Mouse (Mus musculus) hindbrain, embryonic 12.5 days (tissue): Measurements from ENCODE around the gene Il5ra. TPM values are rescaled to one million over a fixed set of nuclear protein-coding genes. Genes with fewer than 3 reads are reported as not detected.

Experiments
- ATAC-seq: fragments of 200-750 bp; cut with Nextera tagmentation; 2 replicates; pipeline ENCODE4 v1.8.0; 2017; ENCODE audit warnings: moderate TSS enrichment; ENCODE audit not compliant: low FRiP score
- H3K27ac ChIP-seq: fragments of 300-500 bp; sonication (generic); 2 replicates; pipeline ENCODE4 v1.5.1; 2016; ENCODE audit warnings: mild to moderate bottlenecking
- H3K27me3 ChIP-seq: fragments of 300-500 bp; sonication (generic); 2 replicates; pipeline ENCODE4 v1.6.1; 2016; ENCODE audit warnings: mild to moderate bottlenecking
- H3K36me3 ChIP-seq: fragments of 300-500 bp; sonication (generic); 2 replicates; pipeline ENCODE4 v1.6.1; 2016; ENCODE audit warnings: mild to moderate bottlenecking
- H3K4me1 ChIP-seq: fragments of 300-500 bp; sonication (generic); 2 replicates; pipeline ENCODE4 v1.6.1; 2016
- H3K4me2 ChIP-seq: fragments of 300-500 bp; sonication (generic); replicated peaks from 2 replicates; pipeline ENCODE4 v1.6.1; 2016; ENCODE audit warnings: mild to moderate bottlenecking
- H3K4me3 ChIP-seq: fragments of 300-500 bp; sonication (generic); 2 replicates; pipeline ENCODE4 v1.5.1; 2016; ENCODE audit warnings: mild to moderate bottlenecking
- H3K9ac ChIP-seq: fragments of 300-500 bp; sonication (generic); 2 replicates; pipeline ENCODE4 v1.6.1; 2016; ENCODE audit warnings: mild to moderate bottlenecking, moderate library complexity
- H3K9me3 ChIP-seq: fragments of 300-500 bp; sonication (generic); replicated peaks from 2 replicates; pipeline ENCODE4 v1.6.1; 2016; ENCODE audit warnings: mild to moderate bottlenecking
- WGBS: fragments of 180-500 bp; shearing (Covaris S2); methylation state at CpG from one replicate; pipeline ENCODE4 v1.1.7; 2016; 5-methylcytosine and 5-hydroxymethylcytosine counted together
- polyA plus RNA-seq: library from polyadenylated mRNA; unstranded; fragments of >200 nt; fragmentation: Nextera tagmentation; extraction: Ambion mirVana; gene quantifications from 2 replicates; pipeline ENCODE4 v1.2.1, GENCODE M21; 2016

The Il5ra gene
- polyA plus RNA-seq, 1 experiment from 2014 or later, result not detected

DNA sequence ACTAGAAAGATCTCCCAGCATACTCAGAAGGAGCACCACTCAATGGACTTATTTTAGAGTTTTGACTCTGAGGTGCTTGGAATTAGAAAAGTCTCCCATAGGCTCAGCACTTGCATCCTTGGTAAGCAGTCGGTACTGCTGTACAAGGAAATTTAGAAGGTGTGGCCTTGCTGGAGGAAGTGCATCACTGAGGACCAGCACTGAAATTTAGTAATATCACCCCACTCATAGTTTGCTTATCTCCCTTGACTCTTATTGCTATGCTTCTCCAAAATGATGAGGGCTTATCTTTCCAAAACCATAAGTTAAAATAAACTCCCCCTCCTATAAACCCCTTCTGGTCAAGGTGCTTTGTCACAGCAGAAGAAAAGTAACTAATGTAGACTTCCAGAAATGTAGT lies 12.6 kb upstream of the Il5ra start:
- Histone ChIP-seq H3K36me3 (no peaks in the 10 kb centered on the region), H3K27me3 (no peaks in the 10 kb centered on the region), H3K4me1 (no peaks in the 10 kb centered on the region), H3K9me3 (no peaks in the 10 kb centered on the region), H3K9ac (no peak overlapping the region), H3K4me2 (no peak overlapping the region), H3K4me3 (no peak overlapping the region), H3K27ac (no peak overlapping the region)
- no peak for ATAC-seq
- WGBS, result 83% methylated on average over 1 of the region's 1 CpGs

DNA sequence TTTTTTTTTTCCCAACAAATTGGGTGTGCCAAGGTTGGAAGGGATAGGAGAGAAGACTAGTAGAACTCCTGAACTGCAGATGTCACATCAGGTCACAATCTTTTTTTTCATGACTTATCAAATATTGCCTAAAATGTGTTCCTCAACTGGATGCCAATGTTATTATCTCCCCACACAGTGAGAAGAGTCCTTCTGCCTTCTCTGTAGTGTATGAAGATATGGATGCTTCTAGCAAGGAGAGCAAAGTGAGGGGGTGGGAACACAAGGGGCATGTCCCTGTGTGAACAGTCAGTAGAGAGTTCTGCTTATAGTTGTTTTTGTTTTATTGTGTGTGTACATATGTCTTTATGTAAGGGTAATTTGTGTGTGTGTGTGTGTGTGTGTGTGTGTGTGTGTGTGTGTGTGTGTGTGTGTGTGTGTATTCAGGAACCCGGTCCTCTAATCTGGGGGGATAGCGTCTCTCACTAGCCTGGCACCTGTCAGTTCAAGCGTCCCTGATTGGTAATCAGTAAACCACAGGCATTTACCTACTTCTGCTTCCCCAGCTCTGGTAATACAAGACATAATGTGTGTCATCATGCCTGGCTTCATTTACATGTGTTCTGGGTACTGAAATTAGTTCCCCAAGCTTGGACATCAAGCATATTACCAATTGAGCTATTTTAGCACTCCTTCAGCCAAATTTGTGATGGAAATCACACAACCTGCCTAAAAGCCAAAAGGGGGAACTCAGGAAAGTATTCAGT lies 11.8 kb upstream of the Il5ra start:
- H3K36me3 ChIP-seq, result no peaks in the 10 kb centered on the region
- 95% methylated on average over 3 of the region's 3 CpGs for WGBS

DNA sequence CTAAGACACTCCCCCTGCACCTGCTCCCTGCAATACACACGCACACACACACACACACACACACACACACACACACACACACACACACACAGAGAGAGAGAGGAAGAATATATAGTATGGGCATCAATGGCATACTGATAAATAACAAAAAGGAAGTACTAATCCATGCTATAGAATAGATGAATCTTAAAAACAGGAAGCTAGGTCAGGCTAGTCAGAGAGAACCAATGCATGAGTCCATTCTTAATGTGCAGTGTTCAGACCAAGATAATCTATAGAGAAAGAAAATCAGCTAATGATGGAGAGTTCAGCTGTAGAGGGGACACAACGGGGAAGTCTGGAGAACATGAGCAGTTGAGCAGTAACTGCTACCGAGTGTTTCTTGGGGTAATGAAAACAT lies 9.5 kb upstream of the Il5ra start:
- H3K9me3 ChIP-seq, result no peaks in the 10 kb centered on the region
- H3K27ac ChIP-seq, result no peak overlapping the region
- no peaks in the 10 kb centered on the region for H3K27me3 ChIP-seq
- WGBS, result 89% methylated on average over 3 of the region's 3 CpGs
- H3K9ac ChIP-seq, result no peak overlapping the region
- ATAC-seq, result no peak
- no peaks in the 10 kb centered on the region for H3K4me1 ChIP-seq
- H3K36me3 ChIP-seq, result no peaks in the 10 kb centered on the region
- H3K4me3 ChIP-seq, result no peak overlapping the region
- no peak overlapping the region for H3K4me2 ChIP-seq

More for the DNA sequence above, 11.8 kb upstream of the Il5ra start:
- Histone ChIP-seq H3K27ac (no peak overlapping the region), H3K9ac (no peak overlapping the region), H3K9me3 (no peaks in the 10 kb centered on the region), H3K4me3 (no peak overlapping the region), H3K4me1 (no peaks in the 10 kb centered on the region), H3K27me3 (no peaks in the 10 kb centered on the region), H3K4me2 (no peak overlapping the region)
- ATAC-seq, result no peak

DNA sequence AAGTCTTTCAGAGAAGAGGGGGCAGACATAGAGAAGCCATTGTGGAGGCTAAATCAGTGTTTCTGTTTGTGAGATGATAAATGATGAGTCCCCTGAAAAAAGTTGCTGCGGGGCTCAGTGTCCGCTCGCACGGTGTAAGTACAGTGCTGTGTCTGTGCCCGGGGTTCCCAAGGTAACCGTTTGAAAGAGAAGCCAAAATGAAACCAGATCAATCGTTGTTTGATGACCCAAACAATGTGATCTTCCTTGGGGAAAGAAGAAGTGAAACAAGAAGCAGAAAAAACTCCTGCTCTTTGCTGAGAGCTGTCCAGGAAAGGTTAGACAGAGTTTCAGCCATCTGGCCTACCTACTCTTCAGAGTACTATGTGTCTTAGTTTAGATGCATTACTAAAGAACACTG lies 1.5 kb upstream of the Il5ra start:
- H3K9me3 ChIP-seq, result no peaks in the 10 kb centered on the region
- no peak overlapping the region for H3K27ac ChIP-seq
- 60% methylated on average over 7 of the region's 7 CpGs for WGBS
- no peak for ATAC-seq
- no peaks in the 10 kb centered on the region for H3K36me3 ChIP-seq
- no peak overlapping the region for H3K4me2 ChIP-seq
- H3K27me3 ChIP-seq, result no peaks in the 10 kb centered on the region
- no peak overlapping the region for H3K9ac ChIP-seq
- H3K4me3 ChIP-seq, result no peak overlapping the region
- no peaks in the 10 kb centered on the region for H3K4me1 ChIP-seq

DNA sequence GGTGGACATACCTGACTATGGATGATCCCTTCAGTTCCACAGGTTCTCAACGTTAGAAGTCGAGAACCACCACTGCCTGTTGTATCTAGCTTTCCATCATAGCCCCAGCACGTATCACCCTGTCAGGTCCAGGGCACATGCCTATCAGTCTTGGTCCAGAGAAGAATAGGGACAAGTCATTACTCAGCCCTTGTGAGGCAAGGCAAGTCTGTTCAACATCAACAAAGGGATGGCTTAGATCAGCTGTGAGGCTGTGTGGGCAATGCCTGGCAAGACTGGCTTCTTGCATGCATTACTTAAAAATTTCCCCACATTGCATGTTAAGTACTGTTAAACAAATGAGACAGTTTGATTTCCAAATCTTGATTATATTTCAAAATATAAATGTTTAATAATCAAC lies 1.0 kb downstream of the Il5ra start:
- Histone ChIP-seq H3K4me2 (no peak overlapping the region), H3K27me3 (no peaks in the 10 kb centered on the region), H3K9me3 (no peaks in the 10 kb centered on the region), H3K27ac (no peak overlapping the region), H3K36me3 (no peaks in the 10 kb centered on the region), H3K4me3 (no peak overlapping the region), H3K9ac (no peak overlapping the region), H3K4me1 (no peaks in the 10 kb centered on the region)
- ATAC-seq, result no peak
- WGBS, result 79% methylated on average over 3 of the region's 3 CpGs

DNA sequence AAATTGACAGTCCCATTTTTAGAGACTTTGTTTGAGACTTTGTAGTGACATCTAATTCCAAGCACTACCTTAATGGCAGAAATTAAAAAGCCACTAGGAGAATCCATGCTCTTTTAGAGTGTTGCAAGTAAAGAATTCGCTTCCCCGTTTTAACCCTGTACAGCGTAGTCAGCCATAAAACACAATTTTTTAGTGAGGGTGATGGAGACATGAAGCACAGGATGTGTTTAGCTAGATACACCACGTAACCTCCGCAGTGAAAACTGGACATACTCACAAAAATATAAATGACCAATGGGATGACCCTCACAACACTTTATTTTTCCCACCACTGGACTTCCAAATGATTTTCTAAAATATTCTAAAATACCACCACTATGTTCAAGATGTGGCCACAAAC lies 1.6 kb downstream of the Il5ra start:
- Histone ChIP-seq H3K27ac (no peak overlapping the region), H3K9ac (no peak overlapping the region), H3K4me2 (no peak overlapping the region), H3K9me3 (no peaks in the 10 kb centered on the region), H3K4me3 (no peak overlapping the region), H3K4me1 (no peaks in the 10 kb centered on the region), H3K36me3 (no peaks in the 10 kb centered on the region), H3K27me3 (no peaks in the 10 kb centered on the region)
- WGBS, result 95% methylated on average over 5 of the region's 5 CpGs
- no peak for ATAC-seq

DNA sequence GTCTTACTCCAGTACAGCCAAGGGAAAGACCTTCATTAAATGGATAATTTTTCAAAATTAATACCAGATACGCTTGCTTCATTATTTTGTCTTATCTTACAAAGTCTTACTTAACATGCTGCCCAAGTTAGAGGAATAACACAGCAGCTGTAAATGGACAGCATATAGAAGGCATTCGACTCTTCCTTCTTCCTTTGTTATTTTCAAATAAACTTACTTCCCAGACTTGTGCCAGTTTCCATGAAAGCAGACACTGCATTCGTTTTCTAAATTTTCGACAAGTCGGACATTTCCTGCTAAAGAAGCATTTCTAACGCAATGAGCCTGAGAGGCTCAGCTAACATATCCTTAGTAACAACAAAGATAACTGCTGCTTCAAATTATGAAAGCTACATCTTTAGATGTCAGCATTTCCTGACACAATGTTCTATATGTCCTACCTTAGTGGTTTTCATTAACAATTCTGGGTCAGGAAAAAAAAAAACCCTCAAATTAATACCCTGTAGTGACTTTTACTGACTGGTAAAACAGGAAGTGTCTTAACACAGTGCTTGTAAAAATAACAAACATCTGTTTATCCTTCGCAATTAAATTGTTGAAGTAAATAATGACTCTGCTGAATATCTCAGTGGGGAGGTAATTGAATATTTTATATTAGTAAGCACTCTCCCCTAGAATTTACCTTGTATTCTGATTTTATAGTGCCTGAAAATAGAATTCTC lies 3.0 kb downstream of the Il5ra start:
- Histone ChIP-seq H3K27me3 (no peaks in the 10 kb centered on the region), H3K9ac (no peak overlapping the region), H3K4me2 (no peak overlapping the region), H3K4me3 (no peak overlapping the region), H3K4me1 (no peaks in the 10 kb centered on the region), H3K36me3 (no peaks in the 10 kb centered on the region), H3K9me3 (no peaks in the 10 kb centered on the region), H3K27ac (no peak overlapping the region)
- 86% methylated on average over 7 of the region's 7 CpGs for WGBS
- ATAC-seq, result no peak

DNA sequence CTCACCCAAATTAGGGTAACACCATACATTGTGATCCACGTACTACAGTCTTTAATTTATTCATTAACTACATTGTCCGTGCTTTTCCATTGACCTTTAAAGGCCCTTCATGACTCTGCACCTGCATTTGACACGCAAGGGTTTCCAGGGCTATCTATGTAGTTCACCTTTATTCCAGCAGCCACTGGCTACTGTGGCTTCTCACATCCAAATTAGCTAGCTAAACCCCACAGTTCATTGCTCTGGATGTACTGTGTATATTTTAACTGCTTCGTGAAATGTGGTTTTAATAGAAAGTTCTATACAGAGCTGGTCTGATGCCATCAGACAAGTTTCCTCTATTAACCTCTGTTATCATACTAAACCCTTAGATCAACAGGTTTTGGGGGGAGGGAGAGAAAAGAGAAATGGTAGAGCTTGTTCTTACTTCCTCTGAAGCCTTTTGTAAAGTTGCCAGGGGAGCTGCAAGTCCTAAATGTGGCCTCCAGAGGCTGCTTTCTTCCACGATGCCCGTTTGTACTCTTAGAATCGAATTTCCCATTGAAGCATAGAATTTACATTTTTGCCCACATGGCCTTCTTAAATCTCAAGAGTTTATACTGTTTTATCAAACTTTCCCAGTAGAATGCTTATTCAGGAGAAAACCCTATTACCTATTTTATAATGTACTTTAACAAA lies 5.1 kb downstream of the Il5ra start:
- WGBS, result 78% methylated on average over 7 of the region's 7 CpGs

DNA sequence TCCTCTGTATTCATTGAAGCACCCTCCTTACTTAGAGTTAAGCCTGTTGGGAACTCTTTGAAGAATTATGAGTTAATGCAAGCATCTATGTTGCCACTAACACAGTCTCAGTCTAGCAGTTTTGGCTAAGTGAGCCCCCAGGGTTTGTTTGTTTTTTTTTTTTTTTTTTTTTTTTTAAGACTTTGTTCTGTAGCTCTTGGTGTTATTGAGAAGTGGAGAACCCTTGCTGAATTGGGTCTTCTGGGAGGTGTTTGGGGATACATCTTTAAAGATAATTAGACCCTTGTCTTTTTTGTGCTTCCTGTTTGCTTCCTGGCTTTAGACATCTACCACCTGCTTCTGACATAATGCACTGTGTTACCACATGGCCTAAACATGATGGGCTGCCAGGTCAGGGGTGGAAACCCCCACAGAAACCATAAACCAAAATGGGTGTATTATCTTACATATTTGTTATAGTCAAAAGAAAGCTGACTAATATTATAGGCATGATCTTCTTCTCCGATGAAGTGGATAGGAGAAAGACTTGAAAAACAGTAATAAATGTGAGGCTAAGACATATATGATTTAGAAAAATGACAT lies 8.5 kb downstream of the Il5ra start:
- no peak overlapping the region for H3K27ac ChIP-seq
- H3K4me2 ChIP-seq, result no peak overlapping the region
- no peaks in the 10 kb centered on the region for H3K4me1 ChIP-seq
- no peak for ATAC-seq
- H3K9ac ChIP-seq, result no peak overlapping the region
- H3K27me3 ChIP-seq, result no peaks in the 10 kb centered on the region
- no peak overlapping the region for H3K4me3 ChIP-seq
- 100% methylated on average over 1 of the region's 1 CpGs for whole genome bisulfite sequencing
- H3K36me3 ChIP-seq, result no peaks in the 10 kb centered on the region
- no peaks in the 10 kb centered on the region for H3K9me3 ChIP-seq

More for the DNA sequence above, 5.1 kb downstream of the Il5ra start:
- Histone ChIP-seq H3K4me1 (no peaks in the 10 kb centered on the region), H3K9me3 (no peaks in the 10 kb centered on the region), H3K4me3 (no peak overlapping the region), H3K9ac (no peak overlapping the region), H3K4me2 (no peak overlapping the region), H3K27me3 (no peaks in the 10 kb centered on the region), H3K36me3 (no peaks in the 10 kb centered on the region), H3K27ac (no peak overlapping the region)
- no peak for ATAC-seq

DNA sequence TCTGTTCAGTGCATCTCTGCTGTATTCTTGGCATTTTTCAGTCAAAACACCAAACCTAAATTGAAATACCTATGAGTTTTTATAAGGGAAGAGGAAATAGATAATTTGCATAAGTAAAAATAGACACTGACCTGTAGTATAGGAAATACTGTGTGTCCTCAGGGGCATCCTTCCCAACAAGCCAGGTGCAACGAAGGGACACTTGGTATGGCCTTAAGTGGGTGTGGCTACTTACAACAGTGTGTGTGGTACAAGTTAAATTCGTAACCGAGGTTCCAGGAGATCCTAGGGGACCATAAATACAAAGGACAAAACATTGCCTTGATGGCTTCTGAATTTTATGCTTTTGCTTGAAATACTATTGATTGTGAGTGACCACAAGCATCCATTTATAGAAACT lies 10.6 kb downstream of the Il5ra start:
- Histone ChIP-seq H3K9me3 (no peaks in the 10 kb centered on the region), H3K4me2 (no peak overlapping the region), H3K4me3 (no peak overlapping the region), H3K27ac (no peak overlapping the region), H3K4me1 (no peaks in the 10 kb centered on the region), H3K27me3 (no peaks in the 10 kb centered on the region), H3K9ac (no peak overlapping the region), H3K36me3 (no peaks in the 10 kb centered on the region)
- WGBS, result 88% methylated on average over 3 of the region's 3 CpGs
- no peak for ATAC-seq

DNA sequence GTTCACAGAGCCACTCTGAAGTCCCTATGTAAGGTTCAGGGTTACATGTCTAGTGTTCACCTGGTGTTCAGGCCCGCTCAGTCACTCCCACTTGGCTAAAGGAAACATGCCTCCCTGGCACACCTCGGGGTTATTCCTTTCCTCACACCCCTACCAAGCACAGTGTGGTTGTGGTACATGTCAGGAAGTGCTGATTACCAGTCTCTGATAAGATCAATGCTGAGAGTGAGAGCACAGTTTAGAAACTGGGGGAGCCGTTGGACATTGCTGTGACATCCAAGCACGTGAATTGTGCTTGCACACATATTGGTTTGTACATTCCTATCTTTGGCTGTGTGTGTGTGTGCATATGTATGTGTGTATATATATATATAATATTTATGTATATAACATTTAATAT lies 16.3 kb downstream of the Il5ra start:
- Histone ChIP-seq H3K9me3 (no peaks in the 10 kb centered on the region), H3K36me3 (no peaks in the 10 kb centered on the region), H3K4me1 (no peaks in the 10 kb centered on the region), H3K27ac (no peak overlapping the region), H3K27me3 (no peaks in the 10 kb centered on the region), H3K9ac (no peak overlapping the region), H3K4me2 (no peak overlapping the region), H3K4me3 (no peak overlapping the region)
- ATAC-seq, result no peak
- WGBS, result 89% methylated on average over 4 of the region's 4 CpGs

DNA sequence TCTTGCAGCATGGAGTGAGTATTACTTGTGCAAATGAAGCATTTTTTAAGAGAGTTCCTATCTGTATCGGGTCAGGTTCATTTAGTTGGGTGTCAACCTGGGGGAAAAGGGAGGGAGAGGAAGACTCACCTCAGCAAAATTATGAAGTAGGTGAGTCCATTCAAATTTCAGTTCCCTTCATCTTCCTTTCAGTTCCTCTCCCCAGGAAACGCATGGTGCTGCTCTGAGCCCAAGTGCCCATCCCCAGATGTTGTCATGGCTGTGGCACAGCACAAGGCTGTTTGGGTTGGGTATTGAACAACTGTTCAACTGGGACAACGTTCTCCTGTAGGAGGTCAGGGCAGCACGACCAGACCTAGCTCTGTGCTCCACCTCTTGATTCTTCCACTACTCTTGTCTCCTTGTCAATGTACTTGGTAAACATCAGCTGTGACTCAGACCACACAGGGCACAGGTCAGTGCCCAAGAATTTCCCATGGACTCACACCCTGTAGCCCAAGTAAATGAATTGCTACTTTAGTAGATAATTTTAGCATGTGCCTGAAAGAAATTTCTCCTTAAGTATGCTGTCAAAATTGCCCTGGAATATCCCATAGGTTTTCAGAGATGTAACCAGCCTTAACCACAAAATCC lies 19.0 kb downstream of the Il5ra start:
- no peaks in the 10 kb centered on the region for H3K27me3 ChIP-seq
- no peak overlapping the region for H3K4me3 ChIP-seq
- H3K36me3 ChIP-seq, result no peaks in the 10 kb centered on the region
- no peak for ATAC-seq
- no peak overlapping the region for H3K9ac ChIP-seq
- no peak overlapping the region for H3K27ac ChIP-seq
- H3K9me3 ChIP-seq, result no peaks in the 10 kb centered on the region
- no peak overlapping the region for H3K4me2 ChIP-seq
- H3K4me1 ChIP-seq, result no peaks in the 10 kb centered on the region
- WGBS, result 79% methylated on average over 4 of the region's 4 CpGs
